Mouse (Mus musculus): ENCODE results near the gene Ptcd2.

The Ptcd2 gene

GRCm38 (mm10) chr13:99287207-99287606, 57.3 kb downstream of the Ptcd2 start:
- TF ChIP-seq GATA4 (IDR thresholded peaks at IDR 0.05; ENCODE audit: insufficient replicate concordance, low read length) = no peak

- no peak for TF ChIP-seq GATA4 (IDR thresholded peaks at IDR 0.05; ENCODE audit: insufficient replicate concordance, low read length)
These were observed 59.3 kb downstream of the Ptcd2 start for GRCm38 (mm10) chr13:99285241-99285640.

- TF ChIP-seq GATA4 (IDR thresholded peaks at IDR 0.05; ENCODE audit: insufficient replicate concordance, low read length) = no peak
These were observed 59.9 kb downstream of the Ptcd2 start for GRCm38 (mm10) chr13:99284400-99285160.

- no peak for TF ChIP-seq GATA4 (IDR thresholded peaks at IDR 0.05; ENCODE audit: insufficient replicate concordance, low read length)
These were observed 60.6 kb downstream of the Ptcd2 start for GRCm38 (mm10) chr13:99283916-99284315.

GRCm38 (mm10) chr13:99282961-99283360, 61.5 kb downstream of the Ptcd2 start:
- no peak for TF ChIP-seq GATA4 (IDR thresholded peaks at IDR 0.05; ENCODE audit: insufficient replicate concordance, low read length)

- no peak for TF ChIP-seq GATA4 (IDR thresholded peaks at IDR 0.05; ENCODE audit: insufficient replicate concordance, low read length)
These were observed 65.2 kb downstream of the Ptcd2 start for GRCm38 (mm10) chr13:99279351-99279750.

GRCm38 (mm10) chr13:99278511-99278910, 66.0 kb downstream of the Ptcd2 start:
- TF ChIP-seq GATA4 (IDR thresholded peaks at IDR 0.05; ENCODE audit: insufficient replicate concordance, low read length) = no peak

GRCm38 (mm10) chr13:99277521-99277920, 67.0 kb downstream of the Ptcd2 start:
- no peak for TF ChIP-seq GATA4 (IDR thresholded peaks at IDR 0.05; ENCODE audit: insufficient replicate concordance, low read length)

- TF ChIP-seq GATA4 (IDR thresholded peaks at IDR 0.05; ENCODE audit: insufficient replicate concordance, low read length) = no peak
These were observed 72.5 kb downstream of the Ptcd2 start for GRCm38 (mm10) chr13:99272046-99272445.
